Mouse (Mus musculus) forebrain, postnatal 0 days (tissue): Measurements from ENCODE around the gene Cyb561d2. TPM values are rescaled to one million over a fixed set of nuclear protein-coding genes. Genes with fewer than 3 reads are reported as not detected.

ENCODE experiments used
- ATAC-seq: fragments of 200-750 bp; cut with Nextera tagmentation; 2 replicates; pipeline ENCODE4 v1.8.0; 2017; ENCODE audit warnings: mild to moderate bottlenecking, moderate library complexity
- DNase-seq: peaks from one replicate; pipeline ENCODE4 v3.0.0-alpha.2; 2015
- H3K27ac ChIP-seq: fragments of 300-500 bp; sonication (generic); 2 replicates; pipeline ENCODE4 v1.5.1; 2014; ENCODE audit warnings: low read depth, mild to moderate bottlenecking, antibody characterized with exemption, low read length, moderate library complexity, mixed read lengths
- H3K27me3 ChIP-seq: fragments of 300-500 bp; sonication (generic); 2 replicates; pipeline ENCODE4 v1.6.1; 2014; ENCODE audit warnings: mild to moderate bottlenecking, low read length, mixed read lengths; ENCODE audit not compliant: insufficient read depth
- H3K36me3 ChIP-seq: fragments of 300-500 bp; sonication (generic); 2 replicates; pipeline ENCODE4 v1.6.1; 2014; ENCODE audit warnings: mild to moderate bottlenecking, moderate library complexity; ENCODE audit not compliant: insufficient read depth
- H3K4me1 ChIP-seq: fragments of 300-500 bp; sonication (generic); 2 replicates; pipeline ENCODE4 v1.6.1; 2014; ENCODE audit warnings: antibody characterized with exemption; ENCODE audit not compliant: insufficient read depth
- H3K4me2 ChIP-seq: fragments of 300-500 bp; sonication (generic); 2 replicates; pipeline ENCODE4 v1.6.1; 2014; ENCODE audit warnings: low read depth, mild to moderate bottlenecking, moderate library complexity
- H3K4me3 ChIP-seq: fragments of 300-500 bp; sonication (generic); 2 replicates; pipeline ENCODE4 v1.5.1; 2014; ENCODE audit warnings: low read depth, low read length, mixed read lengths
- H3K9ac ChIP-seq: fragments of 300-500 bp; sonication (generic); 2 replicates; pipeline ENCODE4 v1.6.1; 2014; ENCODE audit warnings: mild to moderate bottlenecking
- H3K9me3 ChIP-seq: fragments of 300-500 bp; sonication (generic); 2 replicates; pipeline ENCODE4 v1.6.1; 2016; ENCODE audit warnings: low read length
- CTCF ChIP-seq: sonication (generic); IDR thresholded peaks from 2 replicates; pipeline ENCODE4 v1.5.1; 2016; ENCODE audit warnings: antibody characterized with exemption, control low read depth, low read depth
- WGBS: fragments of 180-500 bp; shearing (Covaris S2); extraction: QIAGEN DNeasy Blood & Tissue Kit; methylation state at CpG from one replicate; pipeline ENCODE4 v1.1.7; 2014; 5-methylcytosine and 5-hydroxymethylcytosine counted together
- polyA plus RNA-seq: library from polyadenylated mRNA; unstranded; fragments of >200 nt; fragmentation: Nextera tagmentation; extraction: Ambion mirVana; gene quantifications from 2 replicates; pipeline ENCODE4 v1.2.1, GENCODE M21; 2015
- total RNA-seq: library from RNA; depleted of rRNA; stranded (reverse); fragments of >200 nt; gene quantifications from 2 replicates; pipeline ENCODE4 v1.2.3, GENCODE M21; 2014

Cyb561d2 gene
- total and polyA plus RNA-seq, 2 experiments from 2014 or later = 36.0 to 47.0 TPM

DNA sequence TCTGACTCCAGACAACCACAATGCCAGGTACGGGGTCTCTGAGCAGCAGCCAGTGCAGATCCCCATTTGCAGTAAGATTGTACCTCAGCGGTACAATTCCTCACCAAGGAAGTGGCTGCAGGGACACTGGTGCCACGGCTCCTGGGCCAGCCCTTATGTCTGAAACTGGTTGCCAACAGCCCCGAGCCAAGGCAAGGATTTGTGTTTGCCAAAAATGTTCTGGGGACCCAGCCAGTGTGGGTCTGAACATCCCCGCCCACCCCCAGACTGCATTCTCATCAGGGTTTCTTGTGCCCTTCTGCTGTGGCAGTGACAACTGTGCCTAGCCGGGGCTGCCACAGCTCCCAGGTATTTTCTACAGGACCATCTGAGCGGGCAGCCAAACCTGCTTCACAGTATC is 3.8 kb downstream of the Cyb561d2 start:
- no peak for DNase-seq
- no peak for TF ChIP-seq CTCF
- Histone ChIP-seq H3K27ac (no peak overlapping the region), H3K36me3 (peaks cover 32% of the 10 kb centered on the region), H3K9me3 (no peaks in the 10 kb centered on the region), H3K4me2 (no peak overlapping the region), H3K4me3 (no peak overlapping the region), H3K4me1 (peaks cover 36% of the 10 kb centered on the region), H3K9ac (no peak overlapping the region), H3K27me3 (no peaks in the 10 kb centered on the region)
- ATAC-seq = no peak
- 76% methylated on average over 7 of the region's 7 CpGs for WGBS

DNA sequence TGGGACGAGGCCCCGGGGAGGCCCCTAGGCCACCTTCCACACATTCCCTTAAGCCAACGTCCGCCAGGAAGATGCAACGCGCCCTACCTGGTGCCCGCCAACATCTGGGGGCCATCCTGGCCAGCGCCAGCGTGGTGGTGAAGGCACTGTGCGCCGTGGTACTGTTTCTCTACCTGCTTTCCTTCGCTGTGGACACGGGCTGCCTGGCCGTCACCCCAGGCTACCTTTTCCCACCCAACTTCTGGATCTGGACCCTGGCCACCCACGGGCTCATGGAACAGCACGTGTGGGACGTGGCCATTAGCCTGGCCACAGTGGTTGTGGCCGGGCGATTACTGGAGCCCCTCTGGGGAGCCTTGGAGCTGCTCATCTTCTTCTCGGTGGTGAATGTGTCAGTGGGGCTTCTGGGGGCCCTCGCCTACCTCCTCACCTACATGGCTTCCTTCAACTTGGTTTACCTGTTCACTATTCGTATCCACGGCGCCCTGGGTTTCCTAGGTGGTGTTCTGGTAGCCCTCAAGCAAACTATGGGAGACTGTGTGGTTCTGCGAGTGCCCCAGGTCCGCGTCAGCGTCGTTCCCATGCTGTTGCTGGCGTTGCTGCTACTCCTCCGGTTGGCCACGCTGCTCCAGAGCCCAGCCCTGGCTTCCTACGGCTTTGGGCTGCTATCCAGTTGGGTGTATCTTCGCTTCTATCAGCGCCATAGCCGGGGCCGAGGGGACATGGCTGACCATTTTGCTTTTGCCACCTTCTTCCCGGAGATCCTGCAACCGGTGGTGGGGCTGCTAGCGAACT is 7.4 kb downstream of the Cyb561d2 start:
- Histone ChIP-seq H3K9ac (peak overlapping the region; percentile 85), H3K27me3 (no peaks in the 10 kb centered on the region), H3K27ac (peak overlapping the region; percentile 85), H3K4me1 (peaks cover 22% of the 10 kb centered on the region), H3K4me2 (peak overlapping the region; percentile 98), H3K36me3 (peaks cover 23% of the 10 kb centered on the region), H3K4me3 (peak overlapping the region; percentile 90), H3K9me3 (no peaks in the 10 kb centered on the region)
- DNase-seq (no peak), ATAC-seq (no peak)
- TF ChIP-seq CTCF = no peak
- WGBS = under 1% methylated on average over 40 of the region's 40 CpGs

DNA sequence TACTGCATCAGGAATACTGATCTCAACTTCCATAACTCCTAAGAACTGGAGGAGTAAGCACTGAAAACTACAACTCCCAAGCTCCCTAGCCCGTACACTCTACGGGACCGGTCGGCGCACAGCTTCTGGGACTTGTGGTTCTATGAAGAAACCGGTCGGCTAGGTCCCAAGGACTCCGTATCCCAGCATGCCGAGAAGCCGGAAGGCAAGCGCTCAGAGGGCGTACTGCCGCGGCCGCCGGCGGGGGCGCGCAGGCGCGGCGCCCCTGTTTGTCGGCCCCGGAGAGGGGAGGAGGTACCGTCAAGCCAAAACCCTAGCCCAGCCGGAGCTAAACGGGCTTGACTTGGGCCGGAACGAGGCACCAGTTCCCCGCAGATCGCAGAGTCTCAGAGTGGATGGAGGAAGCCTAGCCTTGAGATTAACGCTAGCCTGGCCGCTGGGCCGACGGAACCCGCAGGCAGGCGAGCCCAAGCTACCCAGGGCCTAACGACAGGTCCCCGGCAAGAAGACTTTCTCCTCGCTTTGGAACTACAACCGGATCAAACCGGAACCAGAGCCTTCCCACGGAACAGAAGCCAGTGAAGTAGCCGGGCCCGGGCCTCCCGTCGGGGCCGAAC is 8.1 kb downstream of the Cyb561d2 start, which contains the start of gene Tmem115:
Tmem115 (plus strand) TSS at position 155 of the 617 bp plus-strand sequence.
- Histone ChIP-seq H3K9ac (peak within 1 kb of the TSS; percentile 85), H3K27ac (peak within 1 kb of the TSS; percentile 85), H3K4me1 (peaks cover 22% of the 10 kb centered on the region), H3K36me3 (peaks cover 16% of the 10 kb centered on the region), H3K27me3 (no peaks in the 10 kb centered on the region), H3K9me3 (no peaks in the 10 kb centered on the region), H3K4me3 (peak within 1 kb of the TSS; percentile 90), H3K4me2 (peak within 1 kb of the TSS; percentile 98)
- ATAC-seq (peak; percentile 100), DNase-seq (peak; percentile 98)
- WGBS = under 1% methylated on average over 48 of the region's 48 CpGs
- TF ChIP-seq CTCF = peak; percentile 52

DNA sequence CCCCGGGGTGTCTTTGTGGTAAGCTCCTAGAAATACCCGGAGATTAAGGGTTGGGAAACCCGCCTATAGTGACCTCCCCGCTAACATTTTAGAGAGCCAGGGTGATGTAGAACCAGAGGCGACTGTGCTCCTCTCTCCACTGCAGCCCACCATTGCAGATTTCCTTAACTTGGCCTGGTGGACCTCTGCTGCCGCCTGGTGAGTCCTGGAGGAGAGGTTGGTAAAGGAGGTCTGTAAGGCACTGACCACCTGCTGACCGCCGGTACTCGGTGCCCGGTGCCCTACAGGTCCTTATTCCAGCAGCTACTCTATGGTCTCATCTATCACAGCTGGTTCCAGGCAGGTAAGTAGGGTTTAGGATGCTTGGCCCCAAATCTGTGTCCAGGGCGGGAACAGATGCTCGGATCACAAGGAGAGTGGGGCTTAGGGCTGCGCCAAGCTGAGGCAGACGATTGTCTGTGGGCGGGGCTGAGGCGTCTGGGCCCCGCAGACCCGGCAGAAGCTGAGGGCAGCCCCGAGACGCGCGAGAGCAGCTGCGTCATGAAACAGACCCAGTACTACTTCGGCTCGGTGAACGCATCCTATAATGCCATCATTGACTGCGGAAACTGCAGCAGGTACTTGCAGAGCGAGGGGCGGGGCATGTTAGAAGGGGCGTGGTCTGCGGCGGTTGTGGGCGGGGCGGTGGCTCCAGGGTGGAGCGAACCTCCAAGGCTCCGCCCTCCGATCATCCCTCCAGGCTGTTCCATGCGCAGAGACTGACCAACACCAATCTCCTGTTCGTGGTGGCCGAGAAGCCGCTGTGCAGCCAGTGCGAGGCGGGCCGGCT is 15.6 kb downstream of the Cyb561d2 start:
- Histone ChIP-seq H3K9me3 (no peaks in the 10 kb centered on the region), H3K9ac (peak overlapping the region; percentile 37), H3K4me3 (peak overlapping the region; percentile 34), H3K4me1 (no peaks in the 10 kb centered on the region), H3K4me2 (peak overlapping the region; percentile 50), H3K36me3 (no peaks in the 10 kb centered on the region), H3K27ac (no peak overlapping the region), H3K27me3 (peaks cover 7% of the 10 kb centered on the region; the same call in 1 of the 2 replicates)
- WGBS = 6% methylated on average over 39 of the region's 44 CpGs
- peak; percentile 66 for ATAC-seq
- peak; percentile 49 for DNase-seq
- peak; percentile 34 for TF ChIP-seq CTCF

DNA sequence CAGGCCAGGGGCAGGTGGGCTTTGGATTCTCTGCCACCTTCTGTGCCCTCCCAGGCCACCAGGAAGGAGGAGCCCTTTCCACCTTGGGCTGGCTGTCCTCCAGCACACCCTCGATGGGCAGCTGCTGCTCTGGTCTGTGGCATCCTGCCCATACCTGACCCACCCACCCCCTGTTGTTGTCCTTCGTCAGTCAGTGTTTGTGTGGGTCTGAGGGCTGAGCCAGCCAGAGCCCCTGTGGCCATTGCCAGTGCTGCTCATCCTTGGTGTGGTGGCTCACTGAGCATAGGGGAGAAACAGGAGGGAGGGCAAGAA is 19.6 kb downstream of the Cyb561d2 start:
- WGBS = 22% methylated on average over 2 of the region's 2 CpGs
- Histone ChIP-seq H3K9me3 (no peaks in the 10 kb centered on the region), H3K27ac (no peak overlapping the region), H3K4me2 (0 out of 2 replicates have a peak overlapping the region, but pooled peaks have one; percentile 13), H3K9ac (no peak overlapping the region), H3K36me3 (no peaks in the 10 kb centered on the region), H3K4me3 (no peak overlapping the region), H3K4me1 (no peaks in the 10 kb centered on the region), H3K27me3 (peaks cover 7% of the 10 kb centered on the region; the same call in 1 of the 2 replicates)
- TF ChIP-seq CTCF = no peak
- ATAC-seq (no peak), DNase-seq (no peak)

DNA sequence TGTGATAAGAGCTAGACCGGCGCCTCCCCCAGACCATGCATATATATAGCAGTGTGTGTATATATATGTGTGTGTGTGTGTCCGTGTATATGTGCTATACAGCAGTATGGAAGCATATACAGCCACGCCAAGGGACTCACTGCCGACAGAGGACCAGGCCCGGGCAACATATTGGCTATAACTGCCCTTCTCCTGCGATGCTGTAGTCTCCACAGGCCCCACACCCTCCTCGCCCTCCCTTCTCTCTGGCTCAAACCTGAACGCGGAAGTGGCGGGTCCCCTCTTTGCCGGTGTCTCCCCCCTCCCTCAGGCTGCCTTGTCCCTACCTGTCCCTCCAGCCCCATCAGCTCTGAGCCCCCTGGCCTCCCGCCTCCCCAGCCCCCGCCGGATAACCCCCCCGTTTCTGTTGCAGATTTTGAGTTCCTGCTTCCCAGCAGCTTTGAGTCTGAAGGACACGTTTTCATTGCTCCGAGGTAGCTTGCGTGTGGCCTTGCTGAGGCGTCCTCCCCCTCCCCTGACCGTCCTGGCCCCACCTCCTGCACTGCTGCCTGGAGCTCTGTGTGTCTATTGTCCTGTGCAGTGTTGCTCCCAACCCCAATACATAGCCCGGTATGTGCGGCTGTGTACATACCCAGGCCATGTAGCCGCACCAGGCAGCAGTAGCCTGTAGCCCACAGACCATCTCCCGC is 20.1 kb downstream of the Cyb561d2 start:
- H3K9ac ChIP-seq = no peak overlapping the region
- 24% methylated on average over 25 of the region's 25 CpGs for WGBS

More for the DNA sequence above, 20.1 kb downstream of the Cyb561d2 start:
- peaks cover 7% of the 10 kb centered on the region; the same call in 1 of the 2 replicates for H3K27me3 ChIP-seq
- ATAC-seq (peak; percentile 51), DNase-seq (peak; percentile 40)
- no peak overlapping the region for H3K4me3 ChIP-seq
- no peak for TF ChIP-seq CTCF
- H3K27ac ChIP-seq = no peak overlapping the region
- 0 out of 2 replicates have a peak overlapping the region, but pooled peaks have one; percentile 13 for H3K4me2 ChIP-seq
- no peaks in the 10 kb centered on the region for H3K4me1 ChIP-seq
- no peaks in the 10 kb centered on the region for H3K9me3 ChIP-seq
- no peaks in the 10 kb centered on the region for H3K36me3 ChIP-seq
